Mouse (Mus musculus): ENCODE data around the gene Rgs16. TPM values are rescaled to one million over a fixed set of nuclear protein-coding genes. Genes with fewer than 3 reads are reported as not detected.

The Rgs16 gene
- polyA plus RNA-seq, 1 experiment from 2014 or later: 22.9 TPM

GRCm38 (mm10) chr1:153702853-153703410 lies 37.2 kb upstream of the Rgs16 start:
- H3K36me3 ChIP-seq: no peaks in the 10 kb centered on the region
- no peak overlapping the region for H3K9ac ChIP-seq
- no peak overlapping the region for H3K4me3 ChIP-seq
- 50% methylated on average over 8 of the region's 8 CpGs for WGBS
- H3K27ac ChIP-seq (replicated peaks): peak overlapping the region; percentile 46; the same call in 1 of the 2 replicates
- H3K4me2 ChIP-seq: no peak overlapping the region
- no peaks in the 10 kb centered on the region for H3K27me3 ChIP-seq
- peaks cover 43% of the 10 kb centered on the region for H3K4me1 ChIP-seq (replicated peaks)
- H3K9me3 ChIP-seq: no peaks in the 10 kb centered on the region
- no peak for ATAC-seq (ENCODE audit: low read depth)

- Histone ChIP-seq H3K36me3 (no peaks in the 10 kb centered on the region), H3K27ac (replicated peaks) (peak overlapping the region; percentile 49; the same call in 1 of the 2 replicates), H3K27me3 (no peaks in the 10 kb centered on the region), H3K9ac (no peak overlapping the region), H3K9me3 (no peaks in the 10 kb centered on the region), H3K4me3 (no peak overlapping the region), H3K4me1 (replicated peaks) (peaks cover 39% of the 10 kb centered on the region), H3K4me2 (peak overlapping the region; percentile 21)
- 6% methylated on average over 12 of the region's 12 CpGs for WGBS
- peak; percentile 57 for ATAC-seq (ENCODE audit: low read depth)
Observed at GRCm38 (mm10) chr1:153703445-153703991, 36.6 kb upstream of the Rgs16 start.

GRCm38 (mm10) chr1:153704174-153704573 lies 36.0 kb upstream of the Rgs16 start:
- peak; percentile 62 for ATAC-seq (ENCODE audit: low read depth)
- H3K27me3 ChIP-seq: no peaks in the 10 kb centered on the region
- H3K9me3 ChIP-seq: no peaks in the 10 kb centered on the region
- peak overlapping the region; percentile 21; the same call in 1 of the 2 replicates for H3K4me2 ChIP-seq
- H3K36me3 ChIP-seq: no peaks in the 10 kb centered on the region
- no peak overlapping the region for H3K4me3 ChIP-seq
- H3K9ac ChIP-seq: no peak overlapping the region
- 10% methylated on average over 7 of the region's 7 CpGs for WGBS
- peaks cover 35% of the 10 kb centered on the region for H3K4me1 ChIP-seq (replicated peaks)
- H3K27ac ChIP-seq (replicated peaks): peak overlapping the region; percentile 49; the same call in 1 of the 2 replicates

- WGBS: 14% methylated on average over 3 of the region's 3 CpGs
Observed at GRCm38 (mm10) chr1:153704996-153705395, 35.2 kb upstream of the Rgs16 start.

GRCm38 (mm10) chr1:153708626-153709025 lies 31.5 kb upstream of the Rgs16 start:
- WGBS: 85% methylated on average over 5 of the region's 5 CpGs
- Histone ChIP-seq H3K9ac (no peak overlapping the region), H3K4me1 (replicated peaks) (peaks cover 16% of the 10 kb centered on the region), H3K27me3 (no peaks in the 10 kb centered on the region), H3K4me2 (no peak overlapping the region), H3K9me3 (no peaks in the 10 kb centered on the region), H3K4me3 (no peak overlapping the region), H3K27ac (replicated peaks) (no peak overlapping the region), H3K36me3 (no peaks in the 10 kb centered on the region)
- no peak for ATAC-seq (ENCODE audit: low read depth)

More at GRCm38 (mm10) chr1:153704996-153705395, 35.2 kb upstream of the Rgs16 start:
- Histone ChIP-seq H3K27ac (replicated peaks) (no peak overlapping the region), H3K9ac (no peak overlapping the region), H3K4me3 (no peak overlapping the region), H3K36me3 (no peaks in the 10 kb centered on the region), H3K27me3 (no peaks in the 10 kb centered on the region), H3K4me2 (no peak overlapping the region), H3K9me3 (no peaks in the 10 kb centered on the region), H3K4me1 (replicated peaks) (peaks cover 35% of the 10 kb centered on the region)
- no peak for ATAC-seq (ENCODE audit: low read depth)

GRCm38 (mm10) chr1:153709451-153709850 lies 30.7 kb upstream of the Rgs16 start:
- Histone ChIP-seq H3K27ac (replicated peaks) (no peak overlapping the region), H3K4me1 (replicated peaks) (peaks cover 8% of the 10 kb centered on the region), H3K4me3 (no peak overlapping the region), H3K9ac (no peak overlapping the region), H3K36me3 (no peaks in the 10 kb centered on the region), H3K4me2 (no peak overlapping the region), H3K9me3 (no peaks in the 10 kb centered on the region), H3K27me3 (no peaks in the 10 kb centered on the region)
- ATAC-seq (ENCODE audit: low read depth): no peak
- 78% methylated on average over 5 of the region's 5 CpGs for WGBS

GRCm38 (mm10) chr1:153711544-153712262 lies 28.4 kb upstream of the Rgs16 start:
- 75% methylated on average over 3 of the region's 3 CpGs for WGBS
- no peaks in the 10 kb centered on the region for H3K9me3 ChIP-seq
- no peaks in the 10 kb centered on the region for H3K27me3 ChIP-seq
- no peak overlapping the region for H3K4me2 ChIP-seq
- no peaks in the 10 kb centered on the region for H3K4me1 ChIP-seq (replicated peaks)
- no peak overlapping the region for H3K27ac ChIP-seq (replicated peaks)
- H3K9ac ChIP-seq: no peak overlapping the region
- ATAC-seq (ENCODE audit: low read depth): no peak
- no peak overlapping the region for H3K4me3 ChIP-seq
- no peaks in the 10 kb centered on the region for H3K36me3 ChIP-seq

GRCm38 (mm10) chr1:153712633-153713032 lies 27.5 kb upstream of the Rgs16 start:
- no peak for ATAC-seq (ENCODE audit: low read depth)
- H3K4me2 ChIP-seq: no peak overlapping the region
- 86% methylated on average over 2 of the region's 2 CpGs for WGBS

GRCm38 (mm10) chr1:153717990-153718389 lies 22.2 kb upstream of the Rgs16 start:
- Histone ChIP-seq H3K9me3 (no peaks in the 10 kb centered on the region), H3K36me3 (no peaks in the 10 kb centered on the region), H3K4me3 (no peak overlapping the region), H3K27me3 (no peaks in the 10 kb centered on the region), H3K4me1 (replicated peaks) (no peaks in the 10 kb centered on the region), H3K4me2 (no peak overlapping the region), H3K9ac (no peak overlapping the region), H3K27ac (replicated peaks) (no peak overlapping the region)
- ATAC-seq (ENCODE audit: low read depth): no peak
- 69% methylated on average over 1 of the region's 1 CpGs for WGBS

More at GRCm38 (mm10) chr1:153712633-153713032, 27.5 kb upstream of the Rgs16 start:
- Histone ChIP-seq H3K27me3 (no peaks in the 10 kb centered on the region), H3K4me3 (no peak overlapping the region), H3K27ac (replicated peaks) (no peak overlapping the region), H3K9ac (no peak overlapping the region), H3K9me3 (no peaks in the 10 kb centered on the region), H3K4me1 (replicated peaks) (no peaks in the 10 kb centered on the region), H3K36me3 (no peaks in the 10 kb centered on the region)

GRCm38 (mm10) chr1:153720935-153721334 lies 19.2 kb upstream of the Rgs16 start:
- H3K9me3 ChIP-seq: no peaks in the 10 kb centered on the region
- H3K4me3 ChIP-seq: no peak overlapping the region
- H3K36me3 ChIP-seq: no peaks in the 10 kb centered on the region
- H3K4me1 ChIP-seq (replicated peaks): no peaks in the 10 kb centered on the region
- H3K4me2 ChIP-seq: no peak overlapping the region
- 83% methylated on average over 7 of the region's 7 CpGs for WGBS
- no peak overlapping the region for H3K9ac ChIP-seq
- no peak overlapping the region for H3K27ac ChIP-seq (replicated peaks)
- H3K27me3 ChIP-seq: no peaks in the 10 kb centered on the region
- ATAC-seq (ENCODE audit: low read depth): no peak

- no peak overlapping the region for H3K4me2 ChIP-seq
- H3K9ac ChIP-seq: no peak overlapping the region
- no peak overlapping the region for H3K27ac ChIP-seq (replicated peaks)
- no peaks in the 10 kb centered on the region for H3K36me3 ChIP-seq
- H3K4me1 ChIP-seq (replicated peaks): no peaks in the 10 kb centered on the region; the same call in 1 of the 2 replicates
- H3K27me3 ChIP-seq: no peaks in the 10 kb centered on the region
- no peak overlapping the region for H3K4me3 ChIP-seq
- H3K9me3 ChIP-seq: no peaks in the 10 kb centered on the region
- 94% methylated on average over 9 of the region's 9 CpGs for WGBS
- ATAC-seq (ENCODE audit: low read depth): no peak
Observed at GRCm38 (mm10) chr1:153721565-153722310, 18.4 kb upstream of the Rgs16 start.

GRCm38 (mm10) chr1:153723426-153723825 lies 16.7 kb upstream of the Rgs16 start:
- 82% methylated on average over 9 of the region's 9 CpGs for WGBS
- no peak overlapping the region for H3K4me2 ChIP-seq
- no peak overlapping the region for H3K9ac ChIP-seq
- no peak overlapping the region for H3K4me3 ChIP-seq
- no peaks in the 10 kb centered on the region; the same call in 1 of the 2 replicates for H3K4me1 ChIP-seq (replicated peaks)
- H3K36me3 ChIP-seq: no peaks in the 10 kb centered on the region
- no peaks in the 10 kb centered on the region for H3K9me3 ChIP-seq
- ATAC-seq (ENCODE audit: low read depth): no peak
- no peaks in the 10 kb centered on the region for H3K27me3 ChIP-seq
- H3K27ac ChIP-seq (replicated peaks): no peak overlapping the region

Data from neural tube, embryonic 13.5 days (tissue).